Mouse (Mus musculus): ENCODE measurements at regions not wholly inside any gene's neighbourhood (a gene's known extent, or its start where the extent isn't known, plus 50 kb on each side); places are given as distances from the start of the nearest gene placed in this dataset.
"Not testable (repeated sequence)": the region's sequence is repeated elsewhere in the genome, so short reads cannot be mapped to it uniquely, and the experiment has no call there.

DNA sequence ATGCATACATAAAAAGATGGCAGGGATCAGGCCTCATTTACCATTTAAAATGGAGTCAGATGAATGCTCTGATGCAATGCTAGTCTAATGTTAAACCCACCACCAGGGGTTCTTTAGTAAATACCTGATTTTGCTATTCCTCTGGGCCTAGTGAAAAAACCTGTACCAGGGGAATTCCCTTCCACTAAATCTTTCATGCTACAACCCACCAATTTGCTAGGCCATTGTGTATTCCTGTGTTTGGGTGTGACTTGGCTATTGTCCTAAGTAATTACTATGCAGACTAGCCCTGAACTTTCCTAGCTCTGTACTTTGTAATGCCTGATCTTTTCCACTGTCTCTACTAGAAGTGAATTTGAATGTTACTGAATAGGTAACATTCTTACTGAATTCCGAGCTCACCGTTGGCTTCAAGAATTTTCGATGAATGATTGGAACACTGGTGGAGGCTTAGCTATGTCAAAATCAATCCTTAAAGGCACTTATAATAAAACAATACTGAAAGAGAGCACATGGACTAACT is 99.7 kb upstream of the Sec61g start:
- WGBS (ENCODE audit: insufficient replicate concordance), result 80% methylated on average over 3 of the region's 3 CpGs
- not testable (repeated sequence) for H3K9me3 ChIP-seq (replicated peaks); H3K9ac ChIP-seq; H3K4me1 ChIP-seq (replicated peaks); H3K4me3 ChIP-seq (replicated peaks); H3K4me2 ChIP-seq; H3K27me3 ChIP-seq; H3K27ac ChIP-seq (replicated peaks); H3K36me3 ChIP-seq (replicated peaks); ATAC-seq (ENCODE audit: insufficient read depth)

DNA sequence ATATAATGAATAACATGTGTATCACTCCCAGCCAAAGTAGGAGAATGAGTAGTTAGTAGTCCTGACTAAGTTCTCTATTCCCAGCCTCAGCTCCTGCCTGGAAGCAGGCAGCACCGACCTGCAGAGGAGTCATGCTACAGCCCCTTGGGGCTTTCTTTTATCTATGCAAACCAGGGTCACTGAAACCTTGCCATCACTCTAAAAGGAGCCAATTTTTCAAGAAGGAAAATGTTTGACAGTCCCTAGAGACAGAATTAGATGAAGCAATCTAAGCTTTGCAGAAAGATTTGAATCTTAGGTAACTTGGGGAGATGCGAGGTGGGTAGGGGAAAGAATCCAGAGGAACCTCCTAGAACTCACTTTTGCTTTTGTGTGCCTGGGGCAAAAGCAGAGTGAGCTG is 103.5 kb upstream of the Sec61g start:
- no peaks in the 10 kb centered on the region for H3K9me3 ChIP-seq (replicated peaks)
- H3K9ac ChIP-seq, result no peak overlapping the region
- H3K27me3 ChIP-seq, result no peaks in the 10 kb centered on the region
- H3K36me3 ChIP-seq (replicated peaks), result no peaks in the 10 kb centered on the region
- WGBS (ENCODE audit: insufficient replicate concordance), result 37% methylated on average over 2 of the region's 2 CpGs
- no peak overlapping the region for H3K4me3 ChIP-seq (replicated peaks)
- no peak overlapping the region for H3K27ac ChIP-seq (replicated peaks)
- no peaks in the 10 kb centered on the region for H3K4me1 ChIP-seq (replicated peaks)
- ATAC-seq (ENCODE audit: insufficient read depth), result no peak
- H3K4me2 ChIP-seq, result no peak overlapping the region

DNA sequence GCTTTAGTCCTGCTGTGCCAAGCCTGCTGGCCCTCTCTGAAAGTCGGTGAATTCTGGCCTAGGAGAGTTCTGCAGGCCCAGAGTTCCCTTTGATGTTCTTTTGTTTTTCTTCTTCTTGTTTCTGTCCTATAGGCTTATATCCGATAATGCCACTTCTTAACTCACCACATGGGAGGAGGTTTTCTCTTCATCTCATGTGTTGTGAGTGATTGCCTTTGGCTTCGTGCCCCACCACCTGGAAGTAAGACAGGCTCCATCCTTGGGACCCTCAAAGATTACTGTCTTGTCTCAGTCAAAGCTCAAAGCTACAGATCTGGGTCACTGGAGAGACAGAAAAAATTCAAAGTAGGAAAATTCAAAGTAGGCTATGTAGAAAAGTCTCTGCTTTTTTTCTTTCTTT is 104.2 kb upstream of the Sec61g start:
- H3K9me3 ChIP-seq (replicated peaks), result no peaks in the 10 kb centered on the region
- 61% methylated on average over 3 of the region's 3 CpGs for WGBS (ENCODE audit: insufficient replicate concordance)

DNA sequence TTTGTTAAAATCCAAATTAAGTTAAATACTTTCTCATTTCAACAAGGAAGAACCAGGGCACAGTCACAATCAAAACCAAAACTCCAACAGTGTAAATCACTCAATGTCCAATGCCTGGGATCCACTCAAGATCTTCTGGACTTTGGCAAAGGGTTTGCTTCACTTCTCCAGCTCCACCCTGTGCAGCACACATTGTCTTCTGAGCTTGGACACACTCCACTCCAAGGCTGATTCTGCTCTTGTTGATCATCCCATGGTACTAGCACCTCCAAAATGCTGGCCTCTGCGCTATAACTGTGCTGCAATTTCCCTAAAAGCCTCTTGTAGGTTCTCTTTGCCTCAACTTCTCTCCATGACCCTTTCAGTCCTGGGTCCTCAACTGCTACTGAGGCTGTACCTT is 111.5 kb upstream of the Sec61g start:
- H3K4me2 ChIP-seq, result no peak overlapping the region

More for the DNA sequence above, 104.2 kb upstream of the Sec61g start:
- H3K36me3 ChIP-seq (replicated peaks), result no peaks in the 10 kb centered on the region
- H3K27ac ChIP-seq (replicated peaks), result no peak overlapping the region
- no peak overlapping the region for H3K9ac ChIP-seq
- no peak overlapping the region for H3K4me2 ChIP-seq
- no peaks in the 10 kb centered on the region for H3K27me3 ChIP-seq
- ATAC-seq (ENCODE audit: insufficient read depth), result no peak
- H3K4me3 ChIP-seq (replicated peaks), result no peak overlapping the region
- H3K4me1 ChIP-seq (replicated peaks), result no peaks in the 10 kb centered on the region

DNA sequence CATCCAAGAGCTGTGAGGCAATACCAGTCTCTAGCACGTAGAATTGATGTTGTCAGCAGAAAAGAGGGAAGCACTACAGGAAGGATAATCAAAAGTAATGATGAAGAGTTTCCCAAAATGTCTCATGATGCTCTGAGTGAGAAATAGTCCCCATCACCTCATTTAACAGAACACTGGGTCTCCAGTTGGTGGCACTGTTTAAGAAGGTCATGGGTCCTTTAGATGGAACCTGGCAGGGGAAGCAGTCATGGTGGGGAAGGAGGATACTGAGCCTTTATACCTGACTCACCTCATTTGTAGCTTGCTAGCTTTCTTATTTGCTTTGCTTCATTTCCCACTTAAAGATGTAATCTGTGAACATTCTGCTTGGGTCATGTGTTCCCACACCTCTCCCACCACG is 115.4 kb upstream of the Sec61g start:
- Histone ChIP-seq H3K27ac (replicated peaks) (no peak overlapping the region), H3K4me1 (replicated peaks) (no peaks in the 10 kb centered on the region), H3K27me3 (no peaks in the 10 kb centered on the region), H3K9me3 (replicated peaks) (no peaks in the 10 kb centered on the region), H3K36me3 (replicated peaks) (no peaks in the 10 kb centered on the region), H3K9ac (no peak overlapping the region), H3K4me3 (replicated peaks) (no peak overlapping the region), H3K4me2 (no peak overlapping the region)
- 29% methylated on average over 2 of the region's 2 CpGs for WGBS (ENCODE audit: insufficient replicate concordance)
- ATAC-seq (ENCODE audit: insufficient read depth), result no peak

More for the DNA sequence above, 111.5 kb upstream of the Sec61g start:
- Histone ChIP-seq H3K4me1 (replicated peaks) (no peaks in the 10 kb centered on the region), H3K36me3 (replicated peaks) (no peaks in the 10 kb centered on the region), H3K27me3 (no peaks in the 10 kb centered on the region), H3K9ac (no peak overlapping the region), H3K4me3 (replicated peaks) (no peak overlapping the region), H3K27ac (replicated peaks) (no peak overlapping the region), H3K9me3 (replicated peaks) (no peaks in the 10 kb centered on the region)
- 51% methylated on average over 1 of the region's 1 CpGs for WGBS (ENCODE audit: insufficient replicate concordance)
- ATAC-seq (ENCODE audit: insufficient read depth), result no peak

DNA sequence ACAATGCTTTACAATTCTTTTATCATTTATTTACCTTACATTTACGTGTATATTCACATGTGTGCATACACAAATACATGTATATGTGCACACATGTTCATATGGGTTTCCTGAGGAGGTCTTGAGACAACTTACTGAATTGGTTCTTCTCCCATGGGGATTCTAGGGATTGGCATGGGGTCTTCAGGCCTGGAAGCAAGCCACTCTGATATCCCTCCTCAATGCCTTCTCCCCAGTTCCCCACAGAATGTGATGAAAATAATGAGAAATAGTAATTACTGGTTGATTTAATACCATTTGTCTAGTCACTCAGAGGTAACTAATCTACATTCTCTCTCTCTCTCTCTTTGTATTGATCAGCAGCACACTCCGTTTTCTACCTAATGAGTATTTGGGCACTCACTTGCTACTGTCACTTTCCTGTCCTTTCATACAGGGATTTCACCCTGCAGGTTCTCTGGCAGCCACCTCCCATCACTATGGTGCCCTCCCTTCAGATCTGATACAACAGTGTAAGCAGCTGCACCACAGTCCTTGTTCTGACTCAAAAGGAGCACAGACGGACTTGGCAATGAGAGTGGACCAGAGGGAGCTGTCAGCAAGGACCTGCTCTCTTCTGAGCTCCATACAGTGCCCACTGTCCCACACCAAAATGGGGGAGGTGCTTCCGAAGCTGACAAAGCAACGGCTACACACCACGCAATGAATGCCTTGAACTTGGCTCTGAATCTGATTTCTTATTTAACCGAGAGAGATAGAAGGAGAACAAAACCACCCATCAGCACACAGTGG is 119.2 kb upstream of the Sec61g start:
- Histone ChIP-seq H3K27ac (replicated peaks) (no peak overlapping the region), H3K36me3 (replicated peaks) (no peaks in the 10 kb centered on the region), H3K9me3 (replicated peaks) (no peaks in the 10 kb centered on the region), H3K4me3 (replicated peaks) (no peak overlapping the region), H3K27me3 (no peaks in the 10 kb centered on the region), H3K9ac (no peak overlapping the region), H3K4me1 (replicated peaks) (no peaks in the 10 kb centered on the region), H3K4me2 (no peak overlapping the region)
- 55% methylated on average over 7 of the region's 7 CpGs for whole genome bisulfite sequencing (ENCODE audit: insufficient replicate concordance)
- ATAC-seq (ENCODE audit: insufficient read depth), result no peak

DNA sequence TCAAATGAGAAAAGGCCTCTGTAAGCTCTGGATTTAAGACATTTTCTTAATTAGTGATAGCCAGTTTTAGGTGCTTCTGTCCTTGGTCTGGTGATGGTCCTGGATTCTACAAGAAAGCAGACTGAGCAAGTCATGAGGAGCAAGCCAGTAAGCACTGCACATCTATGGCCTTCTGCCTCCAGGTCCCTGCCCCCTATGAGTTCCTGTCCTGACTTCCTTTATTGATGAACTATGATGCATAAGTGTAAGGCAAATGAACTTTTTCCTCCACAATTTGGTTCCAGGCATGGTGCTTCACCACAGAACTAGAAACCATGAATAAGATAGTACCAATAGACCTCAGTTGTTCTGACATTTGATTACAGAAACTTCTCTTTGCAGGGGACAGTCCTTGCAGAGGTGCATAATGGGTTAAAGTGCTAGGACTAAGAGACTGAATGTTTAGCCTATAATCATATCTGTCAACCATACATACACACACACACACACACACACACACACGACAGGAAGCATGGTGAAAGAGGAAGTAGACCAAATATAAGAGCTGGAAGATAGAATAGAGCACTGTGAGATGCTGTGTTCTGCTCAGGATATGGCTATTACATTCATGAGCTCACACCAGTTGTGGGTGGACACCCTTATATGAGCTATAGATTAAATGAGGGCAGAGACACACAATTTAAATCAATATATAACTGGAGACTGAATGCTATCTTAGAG is 121.3 kb upstream of the Sec61g start:
- no peak overlapping the region for H3K4me3 ChIP-seq (replicated peaks)
- no peak overlapping the region for H3K9ac ChIP-seq
- WGBS (ENCODE audit: insufficient replicate concordance), result 0% methylated on average over 1 of the region's 1 CpGs

DNA sequence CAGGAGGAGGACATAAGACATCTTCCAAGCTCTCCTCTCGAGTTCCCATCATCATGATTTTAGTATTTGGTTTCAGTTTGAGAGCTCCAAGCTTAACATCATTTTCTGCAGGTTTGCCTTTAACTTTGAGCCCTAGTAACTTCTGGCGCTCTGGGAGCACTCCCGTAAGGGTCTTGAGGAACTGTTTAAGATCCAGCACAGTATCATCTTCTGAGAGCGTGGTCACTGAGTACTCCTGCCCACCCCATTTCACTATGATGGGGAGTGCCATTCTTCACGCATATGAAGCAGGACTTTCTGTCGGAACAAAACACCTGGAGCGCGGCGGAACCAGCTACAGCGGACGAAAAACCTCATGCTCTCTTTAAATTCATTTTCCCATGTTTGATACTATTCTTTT is 116.2 kb upstream of the Egfr start:
- H3K4me1 ChIP-seq (replicated peaks); ATAC-seq (ENCODE audit: insufficient read depth); H3K4me3 ChIP-seq (replicated peaks); H3K4me2 ChIP-seq; H3K9me3 ChIP-seq (replicated peaks); H3K36me3 ChIP-seq (replicated peaks); H3K9ac ChIP-seq; H3K27ac ChIP-seq (replicated peaks); H3K27me3 ChIP-seq: not testable (repeated sequence)
- 82% methylated on average over 11 of the region's 11 CpGs for WGBS (ENCODE audit: insufficient replicate concordance)

More for the DNA sequence above, 121.3 kb upstream of the Sec61g start:
- H3K4me2 ChIP-seq, result no peak overlapping the region
- no peaks in the 10 kb centered on the region for H3K4me1 ChIP-seq (replicated peaks)
- H3K27ac ChIP-seq (replicated peaks), result no peak overlapping the region
- H3K27me3 ChIP-seq, result no peaks in the 10 kb centered on the region
- no peaks in the 10 kb centered on the region for H3K36me3 ChIP-seq (replicated peaks)
- no peak for ATAC-seq (ENCODE audit: insufficient read depth)
- H3K9me3 ChIP-seq (replicated peaks), result no peaks in the 10 kb centered on the region

DNA sequence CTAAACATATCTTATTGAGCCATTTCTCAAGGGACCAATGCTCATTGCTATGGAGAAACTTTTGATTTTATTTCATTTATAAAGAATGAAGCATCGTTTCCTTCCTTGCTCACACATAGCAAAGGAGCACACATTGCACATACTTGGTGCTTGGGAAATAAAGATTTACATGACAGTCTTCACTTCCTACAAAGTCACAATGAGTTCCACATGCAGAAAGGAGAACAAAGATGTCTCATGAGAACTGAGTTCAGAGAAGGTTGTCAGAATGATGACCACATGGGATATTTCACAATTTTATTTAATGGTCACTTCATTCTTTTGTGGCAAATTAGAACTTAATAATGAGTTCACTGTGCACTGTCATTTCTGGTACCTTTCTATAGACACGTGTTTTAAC is 114.3 kb upstream of the Egfr start:
- Histone ChIP-seq H3K27me3 (no peaks in the 10 kb centered on the region), H3K27ac (replicated peaks) (no peak overlapping the region), H3K4me2 (no peak overlapping the region), H3K9ac (no peak overlapping the region), H3K9me3 (replicated peaks) (no peaks in the 10 kb centered on the region), H3K36me3 (replicated peaks) (no peaks in the 10 kb centered on the region), H3K4me1 (replicated peaks) (no peaks in the 10 kb centered on the region), H3K4me3 (replicated peaks) (no peak overlapping the region)
- WGBS (ENCODE audit: insufficient replicate concordance), result 58% methylated on average over 2 of the region's 2 CpGs
- ATAC-seq (ENCODE audit: insufficient read depth), result no peak

DNA sequence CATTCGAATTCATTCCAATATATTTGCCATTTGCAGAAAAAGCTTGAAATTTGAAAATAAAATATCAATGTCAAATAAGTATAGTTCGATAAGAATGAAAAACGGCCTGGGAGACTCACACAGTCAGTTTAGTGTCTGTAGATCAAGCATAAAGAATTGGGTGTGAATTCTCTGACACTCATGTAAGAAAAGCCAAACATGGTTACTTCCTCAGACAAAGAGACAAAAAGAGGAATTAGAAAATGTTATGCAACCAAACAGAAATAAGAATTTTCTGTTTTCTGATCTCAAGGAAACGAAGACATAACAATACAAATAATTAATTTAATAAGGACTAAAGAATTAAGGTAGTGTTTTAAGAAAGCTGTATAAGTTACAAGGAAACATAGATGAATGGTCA is 113.7 kb upstream of the Egfr start:
- Histone ChIP-seq H3K36me3 (replicated peaks) (no peaks in the 10 kb centered on the region), H3K27me3 (no peaks in the 10 kb centered on the region), H3K9me3 (replicated peaks) (no peaks in the 10 kb centered on the region), H3K9ac (no peak overlapping the region), H3K4me3 (replicated peaks) (no peak overlapping the region), H3K4me1 (replicated peaks) (no peaks in the 10 kb centered on the region), H3K27ac (replicated peaks) (no peak overlapping the region), H3K4me2 (no peak overlapping the region)
- WGBS (ENCODE audit: insufficient replicate concordance), result 39% methylated on average over 4 of the region's 4 CpGs
- no peak for ATAC-seq (ENCODE audit: insufficient read depth)

DNA sequence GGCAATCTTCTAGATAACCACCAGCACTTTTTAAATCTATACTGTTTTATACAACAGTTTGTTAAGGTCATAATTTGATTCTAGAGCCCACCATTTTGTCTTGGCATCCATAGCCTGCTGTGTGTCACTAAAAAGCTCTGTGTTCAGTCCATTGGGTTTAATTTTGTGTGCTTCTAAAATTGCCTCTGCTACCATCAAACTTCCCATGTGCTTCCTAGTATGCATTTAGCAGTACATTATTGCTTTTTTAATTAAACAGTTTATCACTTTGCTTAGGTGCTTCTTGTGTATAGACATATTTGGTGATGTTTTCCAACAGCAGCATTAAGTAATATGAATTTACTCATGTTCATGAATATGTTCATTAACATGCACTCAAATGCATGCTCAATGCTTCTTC is 102.4 kb upstream of the Egfr start:
- H3K9ac ChIP-seq, result no peak overlapping the region
- no peaks in the 10 kb centered on the region for H3K27me3 ChIP-seq
- no peak overlapping the region for H3K4me2 ChIP-seq
- no peaks in the 10 kb centered on the region for H3K9me3 ChIP-seq (replicated peaks)
- H3K27ac ChIP-seq (replicated peaks), result no peak overlapping the region
- no peaks in the 10 kb centered on the region for H3K36me3 ChIP-seq (replicated peaks)
- no peak overlapping the region for H3K4me3 ChIP-seq (replicated peaks)
- H3K4me1 ChIP-seq (replicated peaks), result no peaks in the 10 kb centered on the region
- no peak for ATAC-seq (ENCODE audit: insufficient read depth)

Measured in liver, embryonic 15.5 days (tissue).